Mouse (Mus musculus): ENCODE results near the gene Ccm2. TPM values are rescaled to one million over a fixed set of nuclear protein-coding genes. Genes with fewer than 3 reads are reported as not detected.

Gene Ccm2
- polyA plus RNA-seq, 1 experiment from 2014 or later = 89.7 TPM

DNA sequence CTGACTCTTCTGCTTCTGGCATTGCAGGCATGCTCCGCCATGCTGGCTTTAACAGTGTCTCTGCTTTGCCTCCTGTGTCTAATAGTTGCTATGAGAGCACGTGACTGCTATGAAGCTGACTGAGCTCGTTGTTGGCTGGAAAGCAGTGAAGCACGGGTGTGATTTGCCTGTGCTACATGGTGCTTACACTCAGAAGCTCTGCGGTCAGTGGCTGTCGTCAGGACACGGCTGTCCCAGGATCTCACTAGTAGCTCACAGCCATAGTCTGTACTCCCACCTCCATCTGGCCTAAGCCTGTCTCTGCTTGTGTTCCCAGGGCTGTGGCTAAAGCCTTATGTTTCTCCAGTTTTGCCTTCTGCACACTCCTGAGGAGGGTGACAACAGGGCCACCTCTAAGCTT is 41.6 kb downstream of the Ccm2 start:
- peaks cover 74% of the 10 kb centered on the region for H3K36me3 ChIP-seq
- no peak for ATAC-seq (ENCODE audit: insufficient number of reproducible peaks, low FRiP score, low TSS enrichment, low read depth)

DNA sequence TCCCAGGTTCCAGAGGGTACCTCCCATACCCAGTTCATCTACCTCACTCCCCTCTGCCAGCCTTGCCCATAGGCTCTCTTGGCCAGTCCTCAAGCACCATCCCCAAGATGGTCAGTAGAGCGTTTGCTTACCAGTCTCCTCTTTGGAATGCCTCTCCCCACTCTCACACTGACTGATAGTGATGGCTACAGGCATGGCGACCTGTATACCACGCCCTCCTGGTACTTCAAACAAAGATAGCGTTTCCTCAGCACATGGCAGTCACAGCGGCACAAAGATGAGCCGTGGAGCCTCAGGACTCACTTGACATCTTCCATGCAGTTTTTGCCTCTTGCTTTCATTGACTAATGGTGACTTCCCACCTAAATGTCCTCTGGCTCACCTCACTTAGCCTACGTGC is 43.2 kb downstream of the Ccm2 start:
- peaks cover 85% of the 10 kb centered on the region for H3K36me3 ChIP-seq
- no peak overlapping the region for H3K4me2 ChIP-seq
- H3K27me3 ChIP-seq = no peaks in the 10 kb centered on the region
- no peak overlapping the region for H3K27ac ChIP-seq
- no peak overlapping the region for H3K9ac ChIP-seq
- no peaks in the 10 kb centered on the region for H3K4me1 ChIP-seq
- no peak overlapping the region for H3K4me3 ChIP-seq
- ATAC-seq (ENCODE audit: insufficient number of reproducible peaks, low FRiP score, low TSS enrichment, low read depth) = no peak
- WGBS = 92% methylated on average over 7 of the region's 7 CpGs
- H3K9me3 ChIP-seq = no peaks in the 10 kb centered on the region

More for the DNA sequence above, 41.6 kb downstream of the Ccm2 start:
- Histone ChIP-seq H3K27ac (no peak overlapping the region), H3K4me3 (no peak overlapping the region), H3K4me1 (no peaks in the 10 kb centered on the region), H3K9ac (no peak overlapping the region), H3K27me3 (no peaks in the 10 kb centered on the region), H3K9me3 (no peaks in the 10 kb centered on the region), H3K4me2 (no peak overlapping the region)
- 79% methylated on average over 7 of the region's 7 CpGs for WGBS

DNA sequence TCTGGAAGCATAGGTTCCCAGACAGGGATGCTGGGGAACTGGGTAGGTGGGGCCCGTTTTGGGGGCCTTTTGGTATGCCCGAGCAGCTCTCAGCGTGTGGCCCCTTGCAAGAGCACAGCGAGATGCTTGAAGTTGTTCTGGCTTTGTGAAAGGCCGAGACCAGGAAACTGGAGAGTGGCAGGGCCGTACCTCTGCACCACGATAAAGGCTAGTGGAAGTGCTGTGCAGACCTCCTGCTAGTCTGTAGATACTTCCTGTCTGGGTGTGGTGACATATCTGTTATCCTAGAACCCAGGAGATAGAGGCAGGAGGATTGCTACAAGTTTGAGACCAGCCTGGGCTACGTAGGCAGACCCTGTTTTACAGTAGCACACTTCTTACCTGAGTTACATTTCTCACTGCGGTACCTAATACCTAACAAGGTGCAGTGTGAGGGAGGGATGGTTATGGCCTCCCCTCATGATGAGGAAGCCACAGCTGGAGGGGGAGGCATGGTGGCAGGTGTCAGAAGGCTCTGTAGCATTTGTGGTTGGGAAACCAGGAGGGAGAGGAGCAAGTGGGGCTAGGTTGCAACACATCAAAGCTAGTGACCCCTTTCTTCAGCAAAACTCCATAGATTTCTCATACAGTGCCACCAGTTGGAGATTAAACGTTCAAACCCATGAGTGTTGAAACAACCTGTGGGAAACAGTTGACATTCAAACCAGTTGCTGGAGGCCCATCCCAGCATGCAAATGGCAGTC is 44.4 kb downstream of the Ccm2 start:
- Histone ChIP-seq H3K4me1 (no peaks in the 10 kb centered on the region), H3K4me2 (no peak overlapping the region), H3K4me3 (no peak overlapping the region), H3K36me3 (peaks cover 85% of the 10 kb centered on the region), H3K9ac (no peak overlapping the region), H3K9me3 (no peaks in the 10 kb centered on the region), H3K27ac (no peak overlapping the region), H3K27me3 (no peaks in the 10 kb centered on the region)
- ATAC-seq (ENCODE audit: insufficient number of reproducible peaks, low FRiP score, low TSS enrichment, low read depth) = no peak
- WGBS = 86% methylated on average over 10 of the region's 10 CpGs

DNA sequence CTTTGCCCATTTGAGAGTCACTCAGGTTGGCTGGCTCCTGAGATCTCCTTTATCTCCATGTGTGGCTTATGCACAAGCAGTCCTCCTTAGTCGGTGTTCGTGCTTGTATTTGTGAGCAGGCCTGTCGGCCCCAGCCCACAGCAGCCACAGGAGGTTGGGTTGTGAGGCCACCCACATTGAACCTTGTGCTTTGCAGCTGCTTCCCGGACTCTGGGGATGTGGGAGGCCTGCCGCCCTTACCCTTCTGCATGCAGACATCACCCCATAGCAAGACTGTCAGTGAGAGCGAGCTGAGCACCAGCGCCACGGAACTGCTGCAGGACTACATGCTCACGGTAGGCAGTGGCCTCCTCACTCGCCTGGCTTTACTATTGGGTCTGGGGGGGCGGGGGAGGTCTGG is 46.7 kb downstream of the Ccm2 start:
- Histone ChIP-seq H3K9me3 (no peaks in the 10 kb centered on the region), H3K4me3 (no peak overlapping the region), H3K27me3 (no peaks in the 10 kb centered on the region), H3K27ac (no peak overlapping the region), H3K4me2 (no peak overlapping the region), H3K4me1 (peaks cover 7% of the 10 kb centered on the region; the same call in 1 of the 2 replicates), H3K36me3 (peaks cover 98% of the 10 kb centered on the region), H3K9ac (no peak overlapping the region)
- ATAC-seq (ENCODE audit: insufficient number of reproducible peaks, low FRiP score, low TSS enrichment, low read depth) = no peak
- WGBS = 71% methylated on average over 11 of the region's 11 CpGs

DNA sequence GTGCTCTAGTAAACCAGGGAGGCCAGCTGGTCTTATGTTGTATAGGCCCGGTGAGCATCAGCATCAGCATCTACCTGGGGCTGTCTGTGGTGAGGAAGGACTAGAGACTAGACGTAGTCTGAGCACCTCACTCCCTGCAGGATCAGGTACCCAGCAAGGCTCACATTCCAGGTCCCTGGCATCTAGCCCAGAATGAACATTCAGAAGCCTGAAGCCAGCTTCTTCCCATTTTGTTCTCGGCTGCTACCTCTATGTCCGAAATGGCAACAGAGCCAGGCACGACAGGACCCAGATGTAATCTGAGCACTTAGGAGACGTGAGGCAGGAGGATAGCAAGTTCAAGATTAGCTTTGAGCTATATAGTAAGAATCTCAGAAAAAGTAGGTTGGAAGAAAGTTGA is 48.2 kb downstream of the Ccm2 start:
- 68% methylated on average over 6 of the region's 6 CpGs for WGBS

DNA sequence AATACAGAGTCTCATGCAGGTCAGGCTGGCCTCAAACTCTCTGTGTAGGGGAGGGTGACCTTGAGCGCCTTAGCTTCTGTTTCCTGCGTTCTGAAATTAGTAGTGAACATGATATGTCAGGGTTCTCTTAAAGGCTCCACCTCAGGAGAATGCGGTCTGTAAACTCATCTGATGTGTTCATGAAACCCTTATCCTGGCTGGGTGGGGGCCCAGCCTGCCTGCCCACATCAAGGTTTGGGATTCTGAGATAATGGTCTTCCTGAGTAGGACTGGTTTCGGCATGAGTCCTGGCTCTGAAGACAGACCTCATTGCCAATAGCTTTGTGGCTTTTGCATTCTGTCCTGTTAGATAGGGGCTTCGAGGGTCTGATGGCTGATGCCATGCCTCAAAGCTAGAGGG is 48.7 kb downstream of the Ccm2 start:
- Histone ChIP-seq H3K9ac (no peak overlapping the region), H3K36me3 (peaks cover 81% of the 10 kb centered on the region), H3K27me3 (no peaks in the 10 kb centered on the region), H3K27ac (no peak overlapping the region), H3K4me2 (no peak overlapping the region), H3K4me1 (peaks cover 18% of the 10 kb centered on the region; the same call in 1 of the 2 replicates), H3K4me3 (no peak overlapping the region), H3K9me3 (no peaks in the 10 kb centered on the region)
- ATAC-seq (ENCODE audit: insufficient number of reproducible peaks, low FRiP score, low TSS enrichment, low read depth) = no peak
- 91% methylated on average over 5 of the region's 5 CpGs for WGBS

More for the DNA sequence above, 48.2 kb downstream of the Ccm2 start:
- no peaks in the 10 kb centered on the region for H3K27me3 ChIP-seq
- ATAC-seq (ENCODE audit: insufficient number of reproducible peaks, low FRiP score, low TSS enrichment, low read depth) = no peak
- peaks cover 18% of the 10 kb centered on the region; the same call in 1 of the 2 replicates for H3K4me1 ChIP-seq
- no peaks in the 10 kb centered on the region for H3K9me3 ChIP-seq
- no peak overlapping the region for H3K4me2 ChIP-seq
- no peak overlapping the region for H3K9ac ChIP-seq
- peaks cover 86% of the 10 kb centered on the region for H3K36me3 ChIP-seq
- H3K27ac ChIP-seq = no peak overlapping the region
- no peak overlapping the region for H3K4me3 ChIP-seq

DNA sequence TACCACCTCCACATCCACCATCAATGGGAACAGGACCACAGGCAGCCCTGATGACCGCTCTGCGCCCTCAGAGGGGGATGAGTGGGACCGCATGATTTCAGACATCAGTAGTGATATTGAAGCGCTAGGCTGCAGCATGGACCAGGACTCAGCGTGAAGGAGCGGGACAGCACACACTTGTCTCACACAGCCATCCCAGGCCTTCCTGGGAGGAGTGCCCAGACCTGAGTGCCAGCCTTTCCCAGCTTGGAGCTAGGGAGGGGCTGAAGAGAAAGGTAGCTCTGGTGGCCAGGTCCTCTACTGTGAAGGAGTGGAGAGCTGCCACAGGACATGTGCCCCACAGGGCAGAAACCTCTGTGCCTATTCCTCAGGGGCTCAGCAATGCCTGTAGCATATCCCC is 49.5 kb downstream of the Ccm2 start:
- ATAC-seq (ENCODE audit: insufficient number of reproducible peaks, low FRiP score, low TSS enrichment, low read depth) = no peak
- Histone ChIP-seq H3K4me3 (no peak overlapping the region), H3K4me1 (peaks cover 20% of the 10 kb centered on the region; the same call in 1 of the 2 replicates), H3K36me3 (peaks cover 75% of the 10 kb centered on the region), H3K9me3 (no peaks in the 10 kb centered on the region), H3K27ac (no peak overlapping the region), H3K9ac (no peak overlapping the region), H3K4me2 (no peak overlapping the region), H3K27me3 (no peaks in the 10 kb centered on the region)
- WGBS = 97% methylated on average over 6 of the region's 6 CpGs

DNA sequence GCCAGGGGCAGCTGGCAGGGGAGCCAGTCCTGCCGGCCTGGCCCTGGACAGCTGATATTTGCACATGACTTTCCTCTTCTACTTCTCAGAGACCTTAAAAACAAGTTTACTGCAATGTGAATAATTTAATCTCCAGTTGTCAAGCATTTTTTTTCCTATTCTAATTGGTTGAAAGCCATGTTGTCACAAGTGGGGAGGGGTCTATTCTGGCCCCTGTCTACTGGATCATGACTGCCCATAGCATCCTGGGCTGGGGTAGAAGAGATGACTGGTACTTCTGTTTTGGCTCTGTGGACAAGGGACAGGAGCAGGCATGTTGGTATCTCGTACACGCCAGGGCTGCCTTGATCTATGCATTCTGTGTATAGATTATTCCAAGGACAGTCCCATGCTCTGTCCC is 49.9 kb downstream of the Ccm2 start:
- H3K4me1 ChIP-seq = peaks cover 22% of the 10 kb centered on the region; the same call in 1 of the 2 replicates
- H3K4me2 ChIP-seq = no peak overlapping the region
- H3K27ac ChIP-seq = no peak overlapping the region
- no peak overlapping the region for H3K4me3 ChIP-seq
- no peaks in the 10 kb centered on the region for H3K27me3 ChIP-seq
- peaks cover 71% of the 10 kb centered on the region for H3K36me3 ChIP-seq
- H3K9me3 ChIP-seq = no peaks in the 10 kb centered on the region
- no peak overlapping the region for H3K9ac ChIP-seq
- WGBS = 79% methylated on average over 3 of the region's 3 CpGs
- ATAC-seq (ENCODE audit: insufficient number of reproducible peaks, low FRiP score, low TSS enrichment, low read depth) = no peak

DNA sequence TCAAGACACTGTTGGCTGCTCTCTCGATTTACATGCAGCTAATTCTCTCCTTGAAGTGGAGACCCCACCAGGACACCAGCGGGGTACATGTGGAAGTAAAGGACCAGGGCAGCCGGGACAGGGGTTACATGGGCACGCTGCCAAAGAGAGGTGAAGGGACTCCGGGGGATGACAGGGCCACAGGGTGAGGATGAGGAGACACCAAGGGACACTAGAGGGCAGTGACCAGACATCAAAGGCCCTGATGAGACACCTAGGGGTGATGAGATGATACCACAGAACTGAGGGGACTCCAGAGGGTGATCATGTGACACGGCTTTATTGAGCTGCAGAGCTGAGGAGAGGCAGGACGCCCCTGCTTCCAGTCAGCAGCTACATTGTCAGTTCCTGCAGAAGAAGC is 50.8 kb downstream of the Ccm2 start:
- peaks cover 22% of the 10 kb centered on the region; the same call in 1 of the 2 replicates for H3K4me1 ChIP-seq
- no peak overlapping the region for H3K4me3 ChIP-seq
- no peak overlapping the region for H3K4me2 ChIP-seq
- H3K9me3 ChIP-seq = no peaks in the 10 kb centered on the region
- H3K27ac ChIP-seq = no peak overlapping the region
- H3K36me3 ChIP-seq = peaks cover 62% of the 10 kb centered on the region
- H3K27me3 ChIP-seq = no peaks in the 10 kb centered on the region
- no peak overlapping the region for H3K9ac ChIP-seq
- 75% methylated on average over 7 of the region's 7 CpGs for WGBS
- no peak for ATAC-seq (ENCODE audit: insufficient number of reproducible peaks, low FRiP score, low TSS enrichment, low read depth)

DNA sequence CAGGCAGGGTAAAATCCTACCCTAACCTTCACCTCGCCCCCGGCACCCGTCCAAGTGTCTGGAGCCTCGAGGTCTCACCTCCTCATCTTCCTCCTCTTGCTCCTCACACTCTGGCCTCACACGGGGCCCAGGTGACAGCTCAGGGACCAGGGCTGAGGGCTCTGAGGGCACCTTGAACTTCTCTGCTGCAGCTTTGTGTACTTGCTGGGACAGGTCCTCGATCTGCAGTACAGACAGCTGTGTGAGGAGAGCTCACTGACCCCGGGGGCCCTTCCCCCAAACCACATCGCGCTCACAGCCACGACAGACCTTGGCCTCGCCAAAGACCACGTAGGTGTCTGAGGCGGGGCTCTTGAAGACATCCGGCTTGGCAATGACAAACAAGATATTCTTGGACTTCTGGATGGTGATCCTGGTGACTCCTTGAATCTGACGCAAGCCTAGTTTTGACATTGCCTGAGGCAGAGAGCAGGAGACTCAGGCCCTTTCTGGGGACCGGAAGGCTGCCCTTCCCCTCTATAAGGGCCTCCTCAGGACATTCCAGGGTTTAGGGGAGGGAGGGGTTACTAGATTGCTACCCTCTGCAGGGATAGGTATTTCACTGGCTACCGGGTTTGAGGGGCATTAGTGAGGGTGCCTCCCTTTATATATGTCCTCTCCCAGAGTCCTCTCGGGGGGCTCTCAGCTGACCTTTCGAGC is 51.7 kb downstream of the Ccm2 start:
- ATAC-seq (ENCODE audit: insufficient number of reproducible peaks, low FRiP score, low TSS enrichment, low read depth) = no peak
- Histone ChIP-seq H3K36me3 (peaks cover 54% of the 10 kb centered on the region), H3K9me3 (no peaks in the 10 kb centered on the region), H3K4me1 (peaks cover 23% of the 10 kb centered on the region), H3K4me3 (no peak overlapping the region), H3K4me2 (no peak overlapping the region), H3K27ac (no peak overlapping the region), H3K27me3 (no peaks in the 10 kb centered on the region), H3K9ac (no peak overlapping the region)
- WGBS = 57% methylated on average over 19 of the region's 19 CpGs

DNA sequence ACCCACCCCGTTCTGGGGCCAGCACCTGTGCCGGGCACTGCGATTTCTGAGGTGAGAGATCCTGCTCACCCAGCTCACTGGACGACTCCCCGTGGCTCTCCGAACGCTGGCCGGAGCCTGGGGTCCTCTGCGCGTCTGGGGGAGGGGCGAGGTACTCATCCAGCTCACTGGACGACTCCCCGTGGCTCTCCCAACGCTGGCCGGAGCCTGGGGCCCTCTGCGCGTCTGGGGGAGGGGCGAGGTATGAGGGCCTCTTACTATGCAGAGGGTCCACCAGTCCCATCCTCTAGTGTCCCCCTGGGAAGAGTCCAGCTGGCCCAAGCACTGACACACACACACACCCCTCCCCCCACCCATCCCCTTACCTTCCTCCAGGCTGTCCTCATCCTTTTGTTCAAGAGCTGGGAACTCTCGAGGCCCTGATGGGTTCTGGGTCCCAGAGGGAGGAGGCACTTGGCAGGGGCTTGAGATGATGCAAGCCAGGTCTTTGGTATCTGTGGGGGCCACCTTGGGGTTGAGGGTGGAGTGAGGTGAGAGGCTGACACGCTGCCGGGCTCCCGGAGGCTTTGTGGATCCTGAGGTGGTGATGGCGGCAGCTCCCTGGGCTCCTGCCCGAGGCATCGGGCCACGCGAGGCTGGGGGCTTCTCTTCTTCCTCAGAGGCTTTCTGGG is 52.5 kb downstream of the Ccm2 start:
- H3K27ac ChIP-seq = no peak overlapping the region

DNA sequence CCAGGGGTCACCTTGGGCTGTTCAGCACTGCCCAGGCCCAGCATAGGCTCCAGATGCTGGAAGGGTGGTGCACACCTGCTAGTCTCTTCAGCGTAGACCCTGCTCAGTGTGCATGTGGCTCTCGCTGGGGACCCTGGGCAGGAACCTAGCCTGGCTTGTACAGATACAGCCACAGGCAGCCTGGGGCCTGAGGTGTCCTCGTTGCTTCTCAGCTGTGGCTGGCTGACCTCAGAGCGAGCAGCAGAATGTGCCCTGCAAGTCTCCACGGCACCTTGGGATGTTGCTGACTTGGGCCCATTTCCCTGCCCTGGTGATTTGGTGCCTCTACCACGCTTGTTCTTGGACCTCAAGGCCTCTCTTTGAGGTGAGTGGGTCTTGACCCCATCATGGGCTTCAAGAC is 53.1 kb downstream of the Ccm2 start:
- no peaks in the 10 kb centered on the region for H3K9me3 ChIP-seq
- no peak overlapping the region for H3K4me3 ChIP-seq
- H3K36me3 ChIP-seq = peaks cover 39% of the 10 kb centered on the region
- no peak for ATAC-seq (ENCODE audit: insufficient number of reproducible peaks, low FRiP score, low TSS enrichment, low read depth)
- H3K4me2 ChIP-seq = no peak overlapping the region
- no peak overlapping the region for H3K27ac ChIP-seq
- H3K27me3 ChIP-seq = peaks cover 11% of the 10 kb centered on the region
- H3K9ac ChIP-seq = no peak overlapping the region
- WGBS = 87% methylated on average over 6 of the region's 6 CpGs
- H3K4me1 ChIP-seq = peaks cover 38% of the 10 kb centered on the region

More for the DNA sequence above, 52.5 kb downstream of the Ccm2 start:
- Histone ChIP-seq H3K36me3 (peaks cover 46% of the 10 kb centered on the region), H3K27me3 (peaks cover 4% of the 10 kb centered on the region), H3K9ac (no peak overlapping the region), H3K4me3 (no peak overlapping the region), H3K4me2 (no peak overlapping the region), H3K4me1 (peaks cover 31% of the 10 kb centered on the region), H3K9me3 (no peaks in the 10 kb centered on the region)
- ATAC-seq (ENCODE audit: insufficient number of reproducible peaks, low FRiP score, low TSS enrichment, low read depth) = no peak
- 24% methylated on average over 27 of the region's 27 CpGs for WGBS
